Mouse (Mus musculus) spleen, adult 2 months (tissue): ENCODE data around the gene Plekhm3.

Experiments used
- CTCF ChIP-seq: fragments of 200-500 bp; IDR thresholded peaks from 2 replicates; pipeline ENCODE4 v1.5.1; 2011; ENCODE audit warnings: mild to moderate bottlenecking, inconsistent platforms; ENCODE audit not compliant: insufficient read depth, insufficient read length, insufficient replicate concordance; ENCODE audit errors: extremely low read depth
- POLR2A ChIP-seq: fragments of 200-500 bp; IDR thresholded peaks from 2 replicates; pipeline ENCODE4 v1.6.1; 2011; ENCODE audit warnings: low read depth, low read length, inconsistent platforms

GRCm38 (mm10) chr1:64809085-64809484 is 147.5 kb downstream of the Plekhm3 start:
- TF ChIP-seq POLR2A (no peak), CTCF (no peak)
